Mouse (Mus musculus) cerebellum, postnatal 10 days (tissue): ENCODE data around the gene Lmntd2.
A peak's percentile ranks its signal among the peaks of the same experiment; 100 is the strongest.

ENCODE experiments used
- DNase-seq, 2 experiments: peaks; one replicate each; pipeline ENCODE4 v3.0.0; 2021; ENCODE audit warnings: mixed read lengths in 2 of 2

The Lmntd2 gene

GRCm38 (mm10) chr7:141188733-141189132, 25.1 kb downstream of the Lmntd2 start:
- DNase-seq = no peak

- no peak for DNase-seq
These were observed 25.7 kb downstream of the Lmntd2 start for GRCm38 (mm10) chr7:141188194-141188593.

GRCm38 (mm10) chr7:141176173-141176572, 37.7 kb downstream of the Lmntd2 start:
- DNase-seq = peak; percentile 93 to 94

GRCm38 (mm10) chr7:141175068-141175467, 38.8 kb downstream of the Lmntd2 start:
- DNase-seq = no peak

- no peak for DNase-seq
These were observed 40.5 kb downstream of the Lmntd2 start for GRCm38 (mm10) chr7:141173323-141173850.

- DNase-seq = peak; percentile 97 to 98
These were observed 41.5 kb downstream of the Lmntd2 start, which contains the start of gene Rnh1 for GRCm38 (mm10) chr7:141172116-141173006. Gene Rnh1, minus strand, starts transcription at chr7:141172857.

GRCm38 (mm10) chr7:141169866-141170265, 44.0 kb downstream of the Lmntd2 start:
- no peak for DNase-seq

- DNase-seq = no peak
These were observed 44.6 kb downstream of the Lmntd2 start for GRCm38 (mm10) chr7:141169300-141169699.

GRCm38 (mm10) chr7:141168518-141168953, 45.3 kb downstream of the Lmntd2 start:
- peak; percentile 27 to 32 for DNase-seq

- DNase-seq = peak; percentile 35 to 47
These were observed 45.9 kb downstream of the Lmntd2 start for GRCm38 (mm10) chr7:141167901-141168517.

- no peak for DNase-seq
These were observed 49.0 kb downstream of the Lmntd2 start for GRCm38 (mm10) chr7:141164850-141165249.

GRCm38 (mm10) chr7:141164397-141164796, 49.5 kb downstream of the Lmntd2 start:
- DNase-seq = no peak
